Mouse (Mus musculus) ES-Bruce4 (cell line): ENCODE results near the gene Cpn2. TPM values are rescaled to one million over a fixed set of nuclear protein-coding genes. Genes with fewer than 3 reads are reported as not detected.

Experiments
- H3K27ac ChIP-seq: 2 replicates; pipeline ENCODE4 v1.5.1; 2012; ENCODE audit warnings: low read length, inconsistent platforms; ENCODE audit not compliant: insufficient read depth
- H3K27me3 ChIP-seq: 2 replicates; pipeline ENCODE4 v1.6.1; 2012; ENCODE audit warnings: mild to moderate bottlenecking, low read length, inconsistent platforms; ENCODE audit not compliant: control insufficient read depth, poor library complexity, insufficient read depth, severe bottlenecking
- H3K36me3 ChIP-seq: 2 replicates; pipeline ENCODE4 v1.6.1; 2012; ENCODE audit warnings: inconsistent platforms, mild to moderate bottlenecking, low read length, moderate library complexity; ENCODE audit not compliant: control insufficient read depth, poor library complexity, insufficient read depth, severe bottlenecking
- H3K4me1 ChIP-seq: one replicate; pipeline ENCODE4 v1.8.1; 2011; ENCODE audit warnings: low read length; ENCODE audit not compliant: control insufficient read depth, insufficient read depth
- H3K4me3 ChIP-seq: 2 replicates; pipeline ENCODE4 v1.5.1; 2011; ENCODE audit warnings: low read depth, mild to moderate bottlenecking, low read length
- H3K9ac ChIP-seq: 2 replicates; pipeline ENCODE4 v1.6.1; 2012; ENCODE audit warnings: low read depth, mild to moderate bottlenecking, inconsistent platforms; ENCODE audit not compliant: poor library complexity, severe bottlenecking
- H3K9me3 ChIP-seq: replicated peaks from 2 replicates; pipeline ENCODE4 v1.6.1; 2012; ENCODE audit warnings: mild to moderate bottlenecking, low read length, inconsistent platforms; ENCODE audit not compliant: control insufficient read depth, poor library complexity, insufficient read depth, severe bottlenecking
- CTCF ChIP-seq: IDR thresholded peaks from one replicate; pipeline ENCODE4 v1.8.1; 2011; ENCODE audit warnings: low read depth, low read length
- EP300 ChIP-seq: IDR thresholded peaks from 2 replicates; pipeline ENCODE4 v1.6.1; 2011; ENCODE audit warnings: low read depth, low read length; ENCODE audit not compliant: insufficient read depth
- POLR2A ChIP-seq: IDR thresholded peaks from one replicate; pipeline ENCODE4 v1.8.1; 2011; ENCODE audit warnings: low read length; ENCODE audit not compliant: insufficient read depth
- polyA plus RNA-seq: library from polyadenylated mRNA; stranded (reverse); fragments of >200 nt; gene quantifications from 2 replicates; pipeline ENCODE4 v1.2.4, GENCODE M21; 2011; ENCODE audit warnings: low read depth; ENCODE audit not compliant: missing spikeins, insufficient read depth, insufficient read length

The Cpn2 gene
- polyA plus RNA-seq, 1 experiment = not detected

- TF ChIP-seq CTCF (no peak), EP300 (no peak), POLR2A (no peak)
- no peak overlapping the region for H3K4me3 ChIP-seq
These were observed 9.6 kb downstream of the Cpn2 start for GRCm38 (mm10) chr16:30257718-30258117.

GRCm38 (mm10) chr16:30255061-30255460, 12.2 kb downstream of the Cpn2 start:
- Histone ChIP-seq H3K27ac (no peak overlapping the region), H3K4me1 (peaks cover 2% of the 10 kb centered on the region), H3K4me3 (no peak overlapping the region), H3K9ac (no peak overlapping the region), H3K36me3 (no peaks in the 10 kb centered on the region), H3K27me3 (no peaks in the 10 kb centered on the region), H3K9me3 (no peaks in the 10 kb centered on the region)
- TF ChIP-seq CTCF (no peak), POLR2A (no peak), EP300 (no peak)

More at GRCm38 (mm10) chr16:30257718-30258117, 9.6 kb downstream of the Cpn2 start:
- Histone ChIP-seq H3K4me1 (peaks cover 2% of the 10 kb centered on the region), H3K9me3 (no peaks in the 10 kb centered on the region), H3K9ac (no peak overlapping the region), H3K36me3 (no peaks in the 10 kb centered on the region), H3K27me3 (no peaks in the 10 kb centered on the region), H3K27ac (no peak overlapping the region)

DNA sequence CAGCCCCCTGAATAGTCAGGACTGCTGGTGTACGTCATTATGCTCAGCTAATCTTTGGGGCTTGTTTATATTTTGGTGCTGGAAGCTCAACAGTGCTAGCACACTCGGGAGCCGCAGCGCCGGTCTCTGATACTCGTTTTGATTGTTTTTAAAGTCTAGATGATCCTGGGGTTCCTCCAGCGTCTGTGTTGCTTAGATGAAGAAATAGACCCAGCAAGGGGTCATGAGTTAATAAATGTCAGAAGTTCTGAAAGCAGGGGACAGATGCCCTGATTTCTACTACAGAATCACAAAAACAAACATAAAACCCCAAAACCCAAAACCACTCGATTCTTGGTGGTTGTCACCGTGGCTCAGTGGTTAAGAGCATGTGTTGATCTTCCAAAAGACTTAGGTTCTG, 13.4 kb downstream of the Cpn2 start:
- H3K9ac ChIP-seq = no peak overlapping the region
- no peaks in the 10 kb centered on the region for H3K36me3 ChIP-seq
- H3K4me3 ChIP-seq = no peak overlapping the region
- no peak for TF ChIP-seq EP300
- no peak for TF ChIP-seq POLR2A
- TF ChIP-seq CTCF = no peak
- H3K27me3 ChIP-seq = no peaks in the 10 kb centered on the region
- H3K9me3 ChIP-seq = no peaks in the 10 kb centered on the region
- no peak overlapping the region for H3K27ac ChIP-seq
- H3K4me1 ChIP-seq = peaks cover 2% of the 10 kb centered on the region

GRCm38 (mm10) chr16:30253374-30253773, 13.9 kb downstream of the Cpn2 start:
- no peaks in the 10 kb centered on the region for H3K27me3 ChIP-seq
- no peak for TF ChIP-seq EP300
- TF ChIP-seq POLR2A = no peak
- TF ChIP-seq CTCF = no peak

DNA sequence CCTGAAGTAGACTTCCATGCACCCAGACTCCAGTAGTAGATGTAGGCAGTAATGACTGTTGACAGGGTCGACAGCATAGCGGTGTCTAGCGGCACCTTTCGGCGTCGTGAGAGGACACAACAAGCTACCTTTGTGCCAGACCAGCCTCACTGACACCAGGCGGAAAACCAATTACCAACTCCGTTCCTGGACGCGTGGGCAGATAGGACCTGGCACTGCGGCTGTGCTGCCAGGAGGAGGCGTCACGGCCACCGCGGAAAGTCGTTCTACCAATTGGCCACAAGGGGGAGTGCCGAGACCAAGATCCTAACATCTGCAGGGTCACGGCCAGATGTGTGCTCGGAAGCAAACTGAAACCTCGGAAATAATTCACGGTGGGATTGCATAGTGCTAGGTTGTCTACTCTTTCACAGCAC, 15.3 kb downstream of the Cpn2 start:
- no peaks in the 10 kb centered on the region for H3K36me3 ChIP-seq
- no peak overlapping the region for H3K27ac ChIP-seq
- H3K27me3 ChIP-seq = no peaks in the 10 kb centered on the region
- H3K9ac ChIP-seq = no peak overlapping the region
- TF ChIP-seq CTCF (peak; percentile 99), POLR2A (no peak), EP300 (peak; percentile 53; the same call in 1 of the 2 replicates)
- H3K4me1 ChIP-seq = no peaks in the 10 kb centered on the region
- no peaks in the 10 kb centered on the region for H3K9me3 ChIP-seq
- H3K4me3 ChIP-seq = peak overlapping the region; percentile 11; the same call in 1 of the 2 replicates

More at GRCm38 (mm10) chr16:30253374-30253773, 13.9 kb downstream of the Cpn2 start:
- Histone ChIP-seq H3K4me3 (no peak overlapping the region), H3K9me3 (no peaks in the 10 kb centered on the region), H3K4me1 (peaks cover 1% of the 10 kb centered on the region), H3K36me3 (no peaks in the 10 kb centered on the region), H3K27ac (no peak overlapping the region), H3K9ac (no peak overlapping the region)

- Histone ChIP-seq H3K4me1 (no peaks in the 10 kb centered on the region), H3K27me3 (no peaks in the 10 kb centered on the region), H3K27ac (no peak overlapping the region), H3K36me3 (no peaks in the 10 kb centered on the region), H3K9me3 (no peaks in the 10 kb centered on the region), H3K4me3 (no peak overlapping the region), H3K9ac (no peak overlapping the region)
- no peak for TF ChIP-seq POLR2A
- TF ChIP-seq CTCF = no peak
- no peak for TF ChIP-seq EP300
These were observed 23.1 kb downstream of the Cpn2 start for GRCm38 (mm10) chr16:30244037-30244700.
